Mouse (Mus musculus) liver, postnatal 0 days (tissue): ENCODE measurements at regions not wholly inside any gene's neighbourhood (a gene's known extent, or its start where the extent isn't known, plus 50 kb on each side); places are given as distances from the start of the nearest gene placed in this dataset.

ENCODE experiments used
- ATAC-seq: fragments of 200-750 bp; cut with Nextera tagmentation; 2 replicates; pipeline ENCODE4 v1.8.0; 2017; ENCODE audit warnings: mild to moderate bottlenecking, moderate library complexity
- DNase-seq: peaks from one replicate; pipeline ENCODE4 v3.0.0-alpha.2; 2016
- H3K27ac ChIP-seq: fragments of 300-500 bp; sonication (generic); 2 replicates; pipeline ENCODE4 v1.5.1; 2014; ENCODE audit warnings: antibody characterized with exemption, moderate library complexity, mild to moderate bottlenecking, low read depth
- H3K27me3 ChIP-seq: fragments of 300-500 bp; sonication (generic); 2 replicates; pipeline ENCODE4 v1.6.1; 2014; ENCODE audit warnings: low read length, control low read depth, mixed read lengths; ENCODE audit not compliant: insufficient read depth
- H3K36me3 ChIP-seq: fragments of 300-500 bp; sonication (generic); replicated peaks from 2 replicates; pipeline ENCODE4 v1.6.1; 2014; ENCODE audit warnings: mild to moderate bottlenecking, control low read depth, low read length, moderate library complexity, mixed read lengths; ENCODE audit not compliant: insufficient read depth
- H3K4me1 ChIP-seq: fragments of 300-500 bp; sonication (generic); 2 replicates; pipeline ENCODE4 v1.6.1; 2014; ENCODE audit warnings: antibody characterized with exemption, mild to moderate bottlenecking, control low read depth; ENCODE audit not compliant: insufficient read depth
- H3K4me2 ChIP-seq: fragments of 300-500 bp; sonication (generic); 2 replicates; pipeline ENCODE4 v1.6.1; 2014; ENCODE audit warnings: low read depth, mild to moderate bottlenecking, low read length, moderate library complexity, mixed read lengths
- H3K4me3 ChIP-seq: fragments of 300-500 bp; sonication (generic); 2 replicates; pipeline ENCODE4 v1.5.1; 2014; ENCODE audit warnings: low read depth, low read length
- H3K9ac ChIP-seq: fragments of 300-500 bp; sonication (generic); replicated peaks from 2 replicates; pipeline ENCODE4 v1.6.1; 2014; ENCODE audit warnings: mild to moderate bottlenecking, moderate library complexity
- H3K9me3 ChIP-seq: fragments of 300-500 bp; sonication (generic); 2 replicates; pipeline ENCODE4 v1.6.1; 2016; ENCODE audit warnings: mild to moderate bottlenecking, control low read depth, low read length, mixed read lengths
- CTCF ChIP-seq: sonication (generic); IDR thresholded peaks from 2 replicates; pipeline ENCODE4 v1.5.1; 2016; ENCODE audit warnings: antibody characterized with exemption, low read depth
- EP300 ChIP-seq: IDR thresholded peaks from 2 replicates; pipeline ENCODE4 v1.6.1; 2016; ENCODE audit warnings: antibody characterized with exemption, low read depth, mild to moderate bottlenecking
- WGBS: fragments of 180-500 bp; shearing (Covaris S2); extraction: QIAGEN DNeasy Blood & Tissue Kit; methylation state at CpG from one replicate; pipeline ENCODE4 v1.1.7; 2014; ENCODE audit not compliant: insufficient replicate concordance; 5-methylcytosine and 5-hydroxymethylcytosine counted together

- no peak for TF ChIP-seq CTCF
- TF ChIP-seq EP300, result no peak
- Histone ChIP-seq H3K27ac (no peak overlapping the region), H3K4me1 (peaks cover 4% of the 10 kb centered on the region; the same call in 1 of the 2 replicates), H3K4me3 (no peak overlapping the region), H3K27me3 (no peaks in the 10 kb centered on the region), H3K4me2 (no peak overlapping the region), H3K36me3 (no peaks in the 10 kb centered on the region), H3K9ac (no peak overlapping the region), H3K9me3 (peaks cover 5% of the 10 kb centered on the region; the same call in 1 of the 2 replicates)
- ATAC-seq (no peak), DNase-seq (no peak)
- 34% methylated on average over 5 of the region's 5 CpGs for WGBS
Measured at GRCm38 (mm10) chr17:88341599-88341998, 98.9 kb upstream of the Foxn2 start.

GRCm38 (mm10) chr17:88343091-88343783 lies 97.3 kb upstream of the Foxn2 start:
- Histone ChIP-seq H3K4me3 (no peak overlapping the region), H3K36me3 (no peaks in the 10 kb centered on the region), H3K9ac (no peak overlapping the region), H3K9me3 (peaks cover 5% of the 10 kb centered on the region; the same call in 1 of the 2 replicates), H3K4me2 (no peak overlapping the region), H3K4me1 (no peaks in the 10 kb centered on the region; the same call in 1 of the 2 replicates), H3K27ac (no peak overlapping the region), H3K27me3 (no peaks in the 10 kb centered on the region)
- ATAC-seq, result no peak
- TF ChIP-seq CTCF (no peak), EP300 (no peak)
- no peak for DNase-seq
- 81% methylated on average over 17 of the region's 17 CpGs for WGBS

GRCm38 (mm10) chr17:88345433-88345832 lies 95.1 kb upstream of the Foxn2 start:
- DNase-seq, result no peak
- Histone ChIP-seq H3K9ac (no peak overlapping the region), H3K36me3 (no peaks in the 10 kb centered on the region), H3K27me3 (no peaks in the 10 kb centered on the region), H3K27ac (no peak overlapping the region), H3K9me3 (no peaks in the 10 kb centered on the region), H3K4me2 (no peak overlapping the region), H3K4me3 (no peak overlapping the region), H3K4me1 (no peaks in the 10 kb centered on the region; the same call in 1 of the 2 replicates)
- WGBS, result 79% methylated on average over 9 of the region's 9 CpGs
- TF ChIP-seq EP300 (no peak), CTCF (no peak)
- no peak for ATAC-seq

DNA sequence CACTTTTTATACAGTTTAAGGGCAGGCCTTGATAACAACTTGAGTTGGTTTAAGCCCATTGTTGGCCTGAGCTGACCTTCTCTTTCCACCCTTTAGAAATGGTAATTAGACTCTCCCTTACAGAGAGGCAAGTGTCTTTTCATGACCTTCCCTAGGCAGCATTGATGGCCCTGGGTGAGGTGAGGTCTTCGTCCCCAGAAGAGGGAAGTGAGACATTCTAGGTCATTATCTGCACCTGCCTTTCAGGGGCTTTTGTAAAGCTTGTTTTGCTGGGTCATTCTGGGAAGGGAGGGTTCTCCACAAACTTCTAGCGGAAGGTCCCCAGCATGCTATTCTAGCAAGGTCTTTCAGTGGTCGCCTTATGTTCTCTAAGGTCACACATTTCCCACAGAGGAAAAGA lies 93.6 kb upstream of the Foxn2 start:
- H3K27me3 ChIP-seq, result no peaks in the 10 kb centered on the region
- H3K4me2 ChIP-seq, result no peak overlapping the region
- 62% methylated on average over 3 of the region's 3 CpGs for whole genome bisulfite sequencing
- H3K27ac ChIP-seq, result no peak overlapping the region
- no peak overlapping the region for H3K9ac ChIP-seq
- ATAC-seq, result no peak
- no peak for TF ChIP-seq EP300
- TF ChIP-seq CTCF, result no peak
- H3K36me3 ChIP-seq, result no peaks in the 10 kb centered on the region
- no peak overlapping the region for H3K4me3 ChIP-seq
- DNase-seq, result no peak
- no peaks in the 10 kb centered on the region for H3K9me3 ChIP-seq
- H3K4me1 ChIP-seq, result no peaks in the 10 kb centered on the region

DNA sequence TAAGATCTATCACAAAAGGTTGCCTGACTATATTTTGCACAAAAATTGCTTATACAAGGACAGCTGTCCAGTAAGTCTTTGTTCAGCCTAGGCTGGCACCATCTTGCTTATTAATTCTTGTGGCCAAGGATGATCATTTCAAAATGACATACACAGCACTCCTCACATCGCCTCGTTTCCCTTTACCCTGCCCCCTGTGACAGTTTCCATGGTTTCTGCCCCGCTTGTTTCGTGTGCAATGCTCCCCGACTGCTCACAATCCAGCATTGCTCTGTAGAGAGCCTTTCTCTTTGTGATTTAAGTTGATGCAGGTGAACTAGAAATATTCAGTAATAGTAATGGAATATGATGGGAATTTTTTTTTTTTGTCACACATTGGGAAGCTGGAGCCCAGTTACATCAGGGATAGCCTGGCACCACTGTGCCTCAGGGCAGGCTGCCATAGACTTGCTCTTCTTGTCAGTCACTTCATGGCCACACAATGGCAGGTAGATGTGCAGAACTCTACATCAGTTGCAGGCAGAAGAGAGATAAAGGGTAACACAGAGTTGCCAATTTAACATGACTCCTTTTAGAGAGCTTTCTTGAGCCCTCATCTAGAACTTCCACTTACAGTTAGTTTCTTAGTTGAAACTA lies 90.6 kb upstream of the Foxn2 start:
- DNase-seq (no peak), ATAC-seq (no peak)
- TF ChIP-seq EP300 (no peak), CTCF (no peak)
- Histone ChIP-seq H3K9ac (no peak overlapping the region), H3K27me3 (no peaks in the 10 kb centered on the region), H3K4me2 (no peak overlapping the region), H3K4me3 (no peak overlapping the region), H3K27ac (no peak overlapping the region), H3K9me3 (no peaks in the 10 kb centered on the region), H3K4me1 (no peaks in the 10 kb centered on the region), H3K36me3 (no peaks in the 10 kb centered on the region)
- WGBS, result 85% methylated on average over 5 of the region's 5 CpGs

- no peak overlapping the region for H3K4me2 ChIP-seq
- H3K9me3 ChIP-seq, result no peaks in the 10 kb centered on the region
- H3K36me3 ChIP-seq, result no peaks in the 10 kb centered on the region
- H3K9ac ChIP-seq, result no peak overlapping the region
- H3K27ac ChIP-seq, result no peak overlapping the region
- no peaks in the 10 kb centered on the region for H3K27me3 ChIP-seq
- DNase-seq (no peak), ATAC-seq (no peak)
- WGBS, result 63% methylated on average over 5 of the region's 5 CpGs
- no peak overlapping the region for H3K4me3 ChIP-seq
- TF ChIP-seq CTCF, result no peak
- no peak for TF ChIP-seq EP300
- no peaks in the 10 kb centered on the region for H3K4me1 ChIP-seq
Measured at GRCm38 (mm10) chr17:88350986-88351385, 89.5 kb upstream of the Foxn2 start.
